Mouse (Mus musculus) c-Kit-positive CD71-positive TER-119-negative erythroid progenitor cells, embryonic 14.5 days (primary cell): ENCODE results near the gene Topaz1.
"Not testable (repeated sequence)": the region's sequence is repeated elsewhere in the genome, so short reads cannot be mapped to it uniquely, and the experiment has no call there.

Source experiments
- DNase-seq: peaks from one replicate; pipeline ENCODE4 v3.0.0-alpha.2; 2013; ENCODE audit warnings: low read depth

Topaz1 gene

DNA sequence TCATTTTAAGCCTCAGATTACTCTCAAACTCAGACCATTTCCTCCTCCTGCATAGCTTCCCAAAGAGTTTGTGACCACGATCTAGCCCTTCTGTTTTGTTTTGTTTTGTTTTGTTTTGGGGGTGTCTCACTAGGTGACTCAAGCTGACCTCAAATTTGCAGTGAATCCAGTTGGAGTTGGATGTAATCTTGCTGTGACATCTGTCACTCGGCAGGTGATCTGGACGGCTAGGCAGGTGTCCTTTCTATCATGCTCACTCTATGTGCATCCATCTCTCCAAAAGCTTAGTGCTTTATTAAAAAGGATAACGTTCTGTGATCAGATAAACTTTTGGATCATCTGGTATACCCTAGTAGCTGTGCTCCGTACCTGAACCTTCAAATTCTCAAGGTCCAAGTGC is 65.2 kb downstream of the Topaz1 start:
- no peak for DNase-seq

DNA sequence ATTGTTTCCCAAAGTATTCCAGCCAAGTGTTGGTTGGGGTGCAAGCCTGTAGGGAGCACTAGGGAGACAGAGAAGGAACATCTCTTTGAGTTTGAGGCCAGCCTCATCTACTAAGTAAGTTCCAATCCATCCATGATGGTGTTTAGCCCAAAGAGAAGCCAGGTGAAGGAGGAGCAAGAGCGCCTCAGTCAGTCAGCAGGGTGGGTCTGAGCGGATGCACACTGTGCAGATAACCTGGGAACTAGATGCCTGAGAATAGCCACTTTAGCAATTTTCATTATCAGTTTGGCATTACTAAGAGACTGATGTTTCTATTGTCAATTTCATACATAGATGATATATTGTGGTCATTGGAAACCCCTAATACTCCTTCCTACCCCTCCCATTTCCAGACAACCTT is 67.6 kb downstream of the Topaz1 start:
- no peak for DNase-seq

DNA sequence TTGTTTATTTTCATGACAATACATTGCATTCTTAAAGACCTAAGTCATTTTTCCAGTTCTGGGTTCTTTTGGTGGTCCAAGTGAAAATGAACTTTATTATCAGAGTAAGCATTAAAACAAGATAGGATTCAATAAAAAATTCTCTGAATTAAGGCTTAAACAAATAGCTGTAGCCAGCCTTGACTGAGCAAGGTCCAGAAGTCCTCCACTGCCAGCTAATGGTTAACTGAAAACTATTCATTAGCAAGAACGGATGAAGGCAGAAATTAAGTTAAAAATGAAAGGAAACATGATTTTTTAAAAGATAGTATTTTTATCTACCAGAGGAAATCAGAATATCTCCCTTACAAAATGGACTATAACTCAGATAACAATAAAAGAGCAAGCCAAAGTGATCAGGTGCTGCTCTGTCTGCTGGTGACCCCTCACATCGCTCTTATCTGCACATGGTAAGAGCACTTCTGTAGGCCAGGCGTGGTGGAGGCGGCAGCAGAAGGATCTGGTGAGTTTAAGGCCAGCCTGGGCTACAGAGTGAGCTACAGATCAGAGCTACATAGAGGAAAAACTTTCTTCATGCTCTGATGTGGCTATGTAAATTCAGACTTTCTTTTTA is 68.2 kb downstream of the Topaz1 start:
- no peak for DNase-seq

DNA sequence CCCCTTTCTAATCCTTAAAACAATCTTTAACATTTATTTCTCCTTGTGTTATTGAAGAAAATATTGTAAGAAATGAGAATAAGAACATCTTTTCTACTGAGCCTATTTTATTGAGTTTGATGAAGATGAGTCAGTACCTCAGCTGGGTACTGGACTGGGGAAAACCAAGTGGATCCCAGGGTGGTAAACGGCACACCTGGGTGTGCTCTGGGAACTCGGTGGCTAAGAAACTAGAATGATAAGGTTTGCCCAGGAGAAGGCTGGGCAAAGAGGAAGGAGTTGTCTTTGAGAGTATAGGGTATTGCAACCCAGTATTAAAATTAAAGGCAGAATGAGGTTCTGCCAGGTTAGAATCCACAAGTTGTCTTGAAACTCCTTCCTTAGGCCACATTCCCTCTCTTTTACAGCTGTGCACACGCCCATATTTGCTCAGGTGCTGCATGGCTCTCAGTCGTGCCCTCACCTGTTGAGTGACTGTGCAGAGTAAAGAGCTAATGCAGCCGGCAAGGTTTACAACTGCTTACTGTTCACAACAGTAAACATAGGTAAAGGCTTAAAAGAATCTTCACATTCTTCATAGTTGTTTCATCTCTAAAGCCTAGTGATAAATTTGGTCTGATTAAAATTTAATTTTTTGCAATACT is 76.3 kb downstream of the Topaz1 start:
- no peak for DNase-seq

- no peak for DNase-seq
Observed at GRCm38 (mm10) chr9:122826743-122827142, 79.6 kb downstream of the Topaz1 start.

DNA sequence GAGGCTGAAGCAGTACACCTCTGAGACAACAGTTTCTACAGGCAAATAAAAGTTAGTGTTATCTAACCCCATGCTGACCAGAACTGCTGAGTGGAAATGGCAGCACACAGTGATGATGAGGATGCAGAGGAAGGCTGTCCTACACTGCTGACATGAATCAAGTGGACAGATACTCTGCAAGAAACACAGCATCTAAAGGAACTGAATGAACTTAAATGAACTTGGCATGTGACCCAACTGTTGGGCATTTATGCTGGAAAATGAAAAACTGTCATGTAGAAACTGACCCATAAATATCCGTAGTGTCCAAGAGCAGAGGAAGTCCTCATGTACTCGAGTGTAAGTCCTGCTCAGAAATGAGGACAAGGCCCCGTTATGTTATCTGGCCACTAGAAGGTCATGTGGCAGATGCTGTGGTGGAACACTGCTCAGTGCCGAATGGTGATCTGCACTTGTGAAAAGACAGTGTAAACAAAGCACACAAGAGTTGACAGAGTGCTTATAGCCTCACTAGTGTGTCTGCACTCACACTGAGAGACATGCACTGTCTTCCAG is 82.8 kb downstream of the Topaz1 start:
- DNase-seq = no peak

DNA sequence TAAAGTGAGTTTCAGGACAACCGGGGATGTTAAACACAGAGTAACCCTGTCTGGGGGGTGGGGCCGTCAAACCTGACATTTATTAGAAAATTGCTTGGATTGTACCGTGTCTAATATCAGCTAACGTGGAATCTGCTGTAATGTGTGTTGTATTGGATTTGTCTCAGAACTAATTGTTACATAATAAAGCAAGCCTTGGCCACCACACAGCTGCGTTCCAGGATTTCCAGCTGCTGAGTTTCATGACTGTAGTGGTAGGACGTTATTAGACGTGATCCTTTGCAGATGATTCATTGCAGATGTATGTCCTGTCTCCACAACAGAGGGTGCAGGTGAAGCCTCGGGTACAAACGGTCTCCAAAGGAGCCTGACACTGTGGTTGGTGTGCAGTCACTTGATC is 89.0 kb downstream of the Topaz1 start:
- no peak for DNase-seq

GRCm38 (mm10) chr9:122836790-122837189 is 89.6 kb downstream of the Topaz1 start:
- no peak for DNase-seq

DNA sequence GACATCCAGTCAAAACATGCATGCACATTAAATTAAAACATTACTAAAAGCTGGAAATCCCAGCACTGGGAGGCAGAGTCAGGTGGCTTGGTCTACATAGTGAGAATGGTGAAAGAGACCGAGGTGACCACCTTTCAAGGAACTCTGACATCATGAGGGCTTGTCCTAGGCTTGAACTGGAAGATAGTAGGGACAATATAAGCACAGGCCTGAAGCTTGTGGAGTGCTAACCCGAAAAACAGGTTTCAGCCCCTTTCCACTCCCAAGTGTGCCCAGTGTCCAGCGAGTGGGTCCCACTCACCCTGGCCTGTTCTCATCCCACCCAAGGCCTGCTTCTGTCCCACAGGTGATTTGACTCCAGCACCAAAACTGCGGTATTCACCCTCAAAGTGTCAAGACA is 90.1 kb downstream of the Topaz1 start:
- DNase-seq = no peak

DNA sequence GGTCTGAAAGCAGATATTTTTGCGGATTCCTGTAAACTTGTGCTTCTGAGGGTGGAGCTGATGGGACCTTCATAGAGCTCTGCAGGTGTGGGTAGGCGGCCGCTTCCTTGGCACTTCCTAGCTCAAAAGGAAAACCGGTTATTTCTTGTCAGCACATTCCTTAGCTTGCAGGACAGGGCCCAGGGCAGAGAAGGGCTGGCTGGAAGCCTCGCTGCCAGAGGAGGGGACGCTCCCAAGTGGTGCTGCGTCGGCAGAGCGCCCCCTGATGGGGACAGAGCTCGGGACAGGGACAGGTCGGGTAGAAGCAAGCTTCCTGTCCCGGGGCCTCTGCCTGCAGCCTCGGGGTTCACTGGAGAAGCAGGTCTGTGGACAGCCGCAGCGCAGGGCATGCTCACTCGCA is 90.5 kb downstream of the Topaz1 start:
- no peak for DNase-seq

DNA sequence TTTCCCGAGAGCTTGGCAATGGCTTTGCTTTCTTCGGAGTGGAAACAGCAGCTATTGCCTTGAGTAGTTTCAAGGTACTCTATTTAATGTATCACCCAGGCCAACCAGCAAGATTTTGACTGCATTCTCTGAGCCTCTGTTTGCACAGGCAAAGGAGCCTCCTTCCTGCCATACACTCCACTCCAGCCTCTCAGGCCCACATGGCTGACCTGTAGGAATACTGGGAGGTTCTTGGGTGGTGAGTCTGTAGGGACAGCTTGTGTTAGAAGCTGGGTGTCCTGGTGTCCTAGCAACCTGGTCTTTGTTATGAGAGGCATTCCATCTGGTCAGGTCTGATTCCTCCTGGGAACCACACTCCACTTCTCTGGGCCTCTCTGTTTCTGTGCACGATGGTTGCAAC is 96.6 kb downstream of the Topaz1 start, which contains the start of gene Gm35549:
Gm35549 (minus strand) TSS at position 276 of the 400 bp plus-strand sequence.
- DNase-seq = no peak

GRCm38 (mm10) chr9:122845621-122846020 is 98.5 kb downstream of the Topaz1 start:
- DNase-seq = no peak

GRCm38 (mm10) chr9:122846156-122846555 is 99.0 kb downstream of the Topaz1 start:
- DNase-seq = no peak

DNA sequence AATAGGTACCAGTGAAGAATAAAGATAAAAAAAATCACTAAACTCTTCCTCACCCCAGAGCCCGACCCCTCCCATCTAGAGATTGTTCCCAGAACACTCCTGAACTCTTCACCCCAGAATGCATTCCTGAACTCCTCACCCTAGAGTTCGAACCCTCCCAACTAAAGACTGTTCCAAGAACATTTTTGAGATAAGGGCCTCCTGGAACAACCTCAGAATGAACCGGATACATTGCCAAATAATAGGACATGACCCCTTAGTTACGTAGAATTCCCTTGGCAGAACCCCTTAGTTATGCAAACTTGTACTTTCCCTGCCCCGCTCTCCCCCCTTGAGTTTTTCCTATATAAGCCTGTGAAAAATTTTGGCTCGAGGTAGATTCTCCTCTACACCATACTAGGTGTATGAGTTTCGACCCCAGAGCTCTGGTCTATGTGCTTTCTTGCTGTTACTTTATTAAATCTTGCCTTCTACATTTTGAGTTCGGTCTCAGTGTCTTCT is 100.7 kb downstream of the Topaz1 start:
- not testable (repeated sequence) for DNase-seq
